Mouse (Mus musculus) adrenal gland, adult 2 months (tissue): ENCODE results near the gene Cdon. TPM values are rescaled to one million over a fixed set of nuclear protein-coding genes. Genes with fewer than 3 reads are reported as not detected.

ENCODE experiments used
- DNase-seq: peaks from one replicate; pipeline ENCODE4 v3.0.0; 2021
- polyA plus RNA-seq: library from polyadenylated mRNA; depleted of rRNA; stranded (reverse); fragments of >200 nt; gene quantifications from 2 replicates; pipeline ENCODE4 v1.2.3, GENCODE M21; 2012
- total RNA-seq, 2 experiments: library from RNA; stranded (reverse); gene quantifications; 2 replicates each; pipeline ENCODE4 v1.2.3; 2021

Gene Cdon
- total and polyA plus RNA-seq, 3 experiments = 1.9 to 19.4 (median 11.8) TPM

- no peak for DNase-seq
Observed at GRCm38 (mm10) chr9:35494937-35495336, 74.0 kb downstream of the Cdon start.

- no peak for DNase-seq
Observed at GRCm38 (mm10) chr9:35495471-35495870, 74.5 kb downstream of the Cdon start.

GRCm38 (mm10) chr9:35499946-35500345 is 79.0 kb downstream of the Cdon start:
- no peak for DNase-seq

DNA sequence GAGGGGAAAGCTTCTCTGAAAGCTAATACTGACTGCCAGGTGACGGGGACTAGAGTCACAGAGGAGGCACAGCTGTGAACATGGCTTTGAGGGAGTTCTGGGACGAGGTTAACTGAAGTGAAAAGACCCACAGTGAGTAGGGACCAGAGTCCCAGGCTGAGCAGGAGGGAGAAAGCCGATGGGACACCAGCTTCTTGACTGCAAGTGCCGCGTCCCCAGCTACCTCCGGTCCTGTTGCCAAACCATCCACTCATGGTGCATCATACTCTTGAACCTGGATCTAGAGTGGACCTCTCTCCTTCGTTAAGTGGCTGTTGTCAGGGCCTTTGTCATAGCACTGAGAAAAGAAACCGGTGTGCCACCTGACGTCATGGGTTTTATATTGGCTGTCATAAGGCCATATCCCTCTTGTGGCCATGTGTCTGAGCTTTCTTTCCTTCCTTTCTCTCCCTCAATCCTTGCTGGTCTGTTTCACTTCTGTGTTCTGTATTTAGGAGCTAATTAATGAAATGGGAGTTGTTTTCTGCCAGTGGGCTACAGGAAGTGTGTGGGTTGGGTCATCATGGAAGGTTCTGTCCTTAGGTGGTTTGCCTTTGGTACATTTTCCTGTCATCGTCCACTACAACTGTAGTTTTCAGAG is 81.6 kb downstream of the Cdon start:
- DNase-seq = no peak

DNA sequence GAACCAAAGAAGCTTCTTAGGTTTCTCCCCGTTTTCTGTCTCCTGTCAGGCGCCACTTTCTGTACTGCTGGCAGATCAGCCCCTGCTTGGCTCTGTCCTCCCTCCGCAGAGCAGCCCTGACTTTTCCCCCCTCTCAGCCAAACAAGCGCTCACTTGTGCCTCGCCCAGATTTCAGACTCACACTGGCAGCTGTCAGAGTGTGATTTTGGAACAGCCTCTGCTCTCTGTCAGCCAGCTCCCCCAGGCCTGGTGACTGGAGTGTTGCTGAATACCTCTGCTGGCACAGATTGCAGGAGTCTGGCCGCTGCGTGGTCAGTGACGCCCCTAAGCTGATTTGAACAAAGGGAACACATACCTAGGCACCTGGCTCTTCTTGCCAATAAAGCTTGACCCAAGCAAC is 87.3 kb downstream of the Cdon start:
- peak; percentile 37 for DNase-seq

DNA sequence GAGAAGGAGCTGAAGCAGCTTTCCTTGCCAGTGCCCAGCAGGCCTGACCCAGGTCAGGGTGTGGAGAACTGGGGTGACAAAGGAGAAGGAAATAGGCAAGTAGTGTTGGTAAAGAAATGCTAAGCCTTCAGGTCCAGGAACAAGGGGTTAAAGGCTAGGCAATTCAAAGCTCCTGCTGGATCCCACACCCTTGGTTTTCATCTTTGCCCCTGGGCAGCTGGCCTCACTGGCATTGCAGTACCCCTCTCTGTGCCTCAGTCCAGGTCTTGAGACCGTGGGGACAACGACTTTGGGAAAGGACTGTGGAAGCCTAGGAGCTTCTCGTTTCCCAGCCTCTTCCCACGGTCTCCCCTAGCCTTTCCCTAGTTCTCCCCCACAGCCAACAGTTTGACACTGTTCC is 93.0 kb downstream of the Cdon start:
- DNase-seq = no peak

DNA sequence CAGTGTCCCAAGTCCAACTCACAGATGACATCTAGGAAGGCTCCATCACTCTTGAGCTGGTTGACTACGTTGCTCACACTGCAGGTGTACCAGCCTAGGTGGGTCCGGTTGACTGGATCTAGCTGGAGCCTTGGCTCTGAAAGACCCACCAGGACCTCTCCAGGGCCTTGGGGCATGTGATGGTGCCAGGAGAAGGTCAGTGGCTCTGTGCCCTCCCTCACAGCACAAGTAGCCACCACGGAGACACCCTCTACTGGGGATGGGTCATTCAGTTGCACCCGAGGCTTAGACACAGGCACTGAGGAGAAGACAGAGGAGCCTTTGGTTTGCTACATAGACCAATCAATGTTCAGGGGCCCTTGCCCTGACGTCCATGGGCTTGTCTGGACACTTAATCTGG is 95.3 kb downstream of the Cdon start:
- no peak for DNase-seq

GRCm38 (mm10) chr9:35516711-35517110 is 95.8 kb downstream of the Cdon start:
- no peak for DNase-seq

- DNase-seq = no peak
Observed at GRCm38 (mm10) chr9:35518169-35518568, 97.2 kb downstream of the Cdon start, which contains the start of gene Gm1113. Gene Gm1113 (minus strand): TSS chr9:35518269.

GRCm38 (mm10) chr9:35520631-35521348 is 99.9 kb downstream of the Cdon start:
- no peak for DNase-seq

DNA sequence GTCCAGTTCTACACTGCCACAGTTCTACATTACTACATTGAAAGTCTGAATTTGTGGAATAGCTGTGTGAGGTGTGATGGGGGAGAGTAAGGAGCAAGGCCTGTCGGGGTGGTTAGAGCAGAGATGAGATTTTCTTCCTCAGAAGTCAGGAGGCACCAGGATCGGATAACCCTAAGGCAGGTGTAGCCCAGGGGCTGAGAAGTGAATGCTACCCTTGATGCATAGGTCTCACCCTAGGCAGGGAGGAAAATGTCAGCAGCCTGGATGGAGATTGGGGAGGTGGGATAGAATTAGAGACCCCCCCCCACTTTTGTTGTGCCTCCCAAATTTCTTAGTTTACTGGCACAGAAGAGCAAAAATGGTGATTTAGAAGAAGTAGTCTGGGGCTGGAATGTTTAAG is 101.3 kb downstream of the Cdon start:
- DNase-seq = no peak

GRCm38 (mm10) chr9:35522821-35523515 is 102.0 kb downstream of the Cdon start:
- no peak for DNase-seq

DNA sequence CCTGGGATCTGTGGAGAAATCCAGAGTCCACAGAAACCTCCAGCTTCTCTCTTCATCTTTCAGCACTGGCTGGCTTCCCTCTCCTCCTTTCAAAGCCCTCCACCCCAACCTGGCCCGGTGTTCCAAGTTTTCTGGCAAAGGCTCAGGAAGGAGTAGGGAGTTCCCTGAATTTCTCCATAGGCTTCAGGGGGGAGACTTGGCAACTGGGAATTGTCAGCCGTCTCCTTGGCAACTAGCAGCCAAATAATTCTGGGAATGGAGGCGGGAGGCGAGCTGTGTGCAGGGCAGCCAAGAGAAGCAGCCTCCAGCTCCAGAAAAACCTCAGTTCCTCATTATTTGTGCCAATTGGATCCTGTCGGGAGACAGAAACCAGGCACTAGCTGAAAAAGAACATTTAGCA is 102.6 kb downstream of the Cdon start:
- DNase-seq = peak; percentile 23

- peak; percentile 64 for DNase-seq
Observed at GRCm38 (mm10) chr9:35523941-35524411, 103.0 kb downstream of the Cdon start.

- no peak for DNase-seq
Observed at GRCm38 (mm10) chr9:35529141-35529540, 108.2 kb downstream of the Cdon start.

GRCm38 (mm10) chr9:35529796-35530195 is 108.9 kb downstream of the Cdon start:
- DNase-seq = no peak

DNA sequence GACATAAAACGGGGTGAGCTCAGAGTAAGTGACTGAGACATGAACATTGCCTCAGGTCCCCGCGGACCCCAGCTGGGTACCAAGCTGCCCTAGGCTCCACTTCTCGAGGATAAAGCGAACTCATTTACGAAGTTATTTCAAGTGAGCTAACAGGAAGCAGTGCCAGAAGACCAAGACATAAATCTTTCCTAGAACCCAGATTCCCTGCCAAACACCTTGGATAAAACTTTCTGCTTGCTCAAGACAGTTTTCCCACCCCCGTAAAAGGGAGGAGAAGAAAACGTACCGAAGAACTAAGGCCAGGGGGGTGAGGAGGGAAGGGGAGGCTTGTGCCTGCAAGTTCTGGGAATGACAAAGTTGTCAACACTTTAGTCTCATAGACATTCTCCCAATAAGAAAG is 112.3 kb downstream of the Cdon start:
- DNase-seq = no peak

DNA sequence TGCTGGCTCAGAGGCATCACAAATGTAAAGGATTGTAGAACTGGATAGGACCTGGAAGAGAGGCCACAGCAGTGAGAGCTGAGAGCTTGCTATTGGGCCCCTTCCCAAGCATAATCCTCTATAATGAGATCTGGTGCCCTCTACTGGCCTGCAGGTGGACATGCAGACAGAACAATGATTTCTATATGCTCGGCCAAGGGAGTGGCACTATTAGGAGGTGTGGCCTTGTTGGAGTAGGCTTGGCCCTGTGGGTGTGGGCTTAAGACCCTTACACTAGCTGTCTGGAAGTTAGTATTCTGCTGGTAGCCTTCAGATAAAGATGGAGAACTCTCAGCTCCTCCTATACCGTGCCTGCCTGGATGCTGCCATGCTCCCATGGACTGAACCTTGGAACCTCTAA is 114.2 kb downstream of the Cdon start:
- peak; percentile 24 for DNase-seq

DNA sequence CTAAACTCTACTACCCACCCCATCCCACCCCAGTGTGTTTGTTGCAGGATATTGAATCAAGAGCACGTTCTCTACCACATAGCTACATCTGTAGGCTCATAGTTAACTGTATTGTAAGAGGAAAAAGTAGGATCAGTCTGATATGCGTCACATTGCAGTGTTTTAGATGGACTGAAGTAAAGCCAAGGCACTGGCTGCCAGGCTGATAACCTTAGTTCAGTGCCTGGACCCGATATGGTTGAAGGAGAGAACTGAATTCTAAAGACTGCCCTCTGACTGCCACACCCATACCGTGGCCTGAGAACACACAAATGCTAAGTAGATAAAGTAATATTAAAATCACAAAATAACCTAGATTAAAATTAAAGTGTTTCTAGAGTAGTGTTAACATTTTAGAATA is 114.9 kb downstream of the Cdon start:
- DNase-seq = no peak

DNA sequence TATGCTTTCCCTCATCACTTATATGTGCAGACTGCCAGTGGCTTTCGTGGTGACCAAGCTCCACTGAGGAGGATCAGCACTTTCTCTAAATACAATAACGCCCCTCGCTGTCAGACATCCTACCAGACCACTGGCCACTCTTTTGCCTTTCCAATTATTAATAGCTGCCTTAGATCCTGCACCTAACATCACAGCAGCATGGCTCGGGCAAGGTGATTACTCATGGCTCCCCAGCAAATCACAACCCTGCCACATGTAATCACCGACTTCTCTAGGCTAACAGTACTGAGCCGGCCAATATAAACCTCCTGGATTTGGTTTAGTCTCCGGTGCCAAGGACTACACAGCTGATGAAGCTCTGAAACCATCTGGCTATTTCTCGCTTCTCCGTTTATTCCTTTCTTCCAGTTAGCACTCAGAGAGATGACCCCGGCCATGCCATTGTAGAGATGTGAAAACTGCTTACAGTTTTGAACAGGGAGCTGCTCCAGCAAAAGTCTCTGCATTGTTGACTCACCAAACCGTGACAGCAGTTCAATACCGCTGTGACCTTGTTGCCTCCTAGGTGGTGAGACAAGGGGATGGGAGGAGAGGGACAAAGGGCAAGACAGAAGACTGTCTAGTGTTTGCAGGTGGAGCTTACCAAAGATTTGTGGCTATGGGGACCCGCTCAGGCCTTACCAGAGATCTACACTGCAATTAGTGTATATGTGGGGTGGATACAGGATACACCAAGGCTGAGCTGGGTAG is 118.2 kb downstream of the Cdon start:
- DNase-seq = no peak

DNA sequence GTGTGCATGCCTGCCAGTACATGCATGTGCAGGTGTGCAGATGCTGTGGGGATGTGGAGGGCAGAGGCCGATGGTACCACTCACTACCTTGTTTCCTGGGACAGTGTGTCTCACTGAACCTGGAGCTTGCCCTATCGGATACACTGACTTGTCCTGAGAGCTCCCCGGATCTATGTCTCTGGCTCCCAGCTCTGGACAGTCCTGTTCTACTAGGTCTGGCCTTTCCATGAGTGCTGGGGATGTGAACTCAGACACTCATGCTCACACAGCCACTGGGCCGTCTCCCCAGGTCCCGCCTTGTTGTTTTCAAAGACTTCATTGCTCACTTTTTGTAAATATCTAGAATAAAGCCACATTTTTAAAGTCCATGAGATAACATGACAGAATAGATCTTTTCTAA is 120.1 kb downstream of the Cdon start:
- DNase-seq = no peak

DNA sequence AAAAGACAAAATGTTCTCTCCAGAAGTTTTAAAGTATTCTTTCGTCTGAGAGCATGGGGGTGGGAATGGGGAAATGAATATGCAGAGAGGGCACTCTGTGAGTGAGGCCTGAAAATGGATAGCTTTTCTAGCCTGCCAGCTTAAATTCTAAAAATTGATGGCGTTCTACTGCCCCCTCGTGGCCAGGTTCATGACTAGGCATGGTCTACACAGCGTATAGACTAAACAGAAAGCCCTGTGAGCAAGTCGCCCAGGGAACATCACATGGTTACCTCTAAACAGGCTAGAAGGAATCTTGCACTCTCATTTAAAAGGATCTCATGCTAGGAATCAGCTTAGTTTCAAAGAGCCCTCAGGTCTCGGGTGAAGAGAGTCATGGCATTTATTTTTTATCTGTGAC is 120.6 kb downstream of the Cdon start:
- peak; percentile 64 for DNase-seq
